18 mouse cellular contexts compared by ENCODE assay signal in the genomic region with DNA sequence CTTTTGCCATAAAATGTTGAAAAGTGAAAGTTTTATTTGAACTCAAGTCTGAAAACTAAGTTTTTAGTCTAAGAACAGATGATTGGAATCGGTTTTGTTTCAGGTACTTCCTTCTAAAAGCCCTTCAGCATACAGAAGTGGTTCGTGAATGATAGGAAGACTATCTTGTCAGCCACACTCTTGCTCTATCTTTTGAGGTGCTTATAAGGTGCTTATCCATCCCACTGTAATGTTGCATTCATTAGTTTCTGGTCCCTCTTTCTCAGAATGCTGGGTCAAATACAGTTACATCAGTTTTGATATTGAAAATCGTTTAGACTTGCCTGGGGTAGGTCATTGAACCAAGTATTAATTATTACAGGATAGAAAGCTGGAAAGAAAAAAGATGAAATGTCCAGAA. TPM values are rescaled to one million over a fixed set of nuclear protein-coding genes. Genes with fewer than 3 reads are reported as not detected.
DNase-seq lines count a peak whose midpoint lies in the region; ATAC-seq lines count a peak whose summit lies in the region.
"Had no signal": no experiment of that assay in that cellular context is flagged by ENCODE, and none has a peak within 500 bp of the region (broad histone marks: within the 10 kb centered on the region; RNA-seq: fewer than 3 reads in every experiment).

No protein-coding gene starts in this region.

- peaks cover 36% of the 10 kb centered on the region for H3K4me1 ChIP-seq in forebrain, embryonic 13.5 days
- peaks cover 20% of the 10 kb centered on the region for H3K4me1 ChIP-seq in forebrain, embryonic 15.5 days
- H3K4me1 ChIP-seq in midbrain, embryonic 12.5 days, result peaks cover 18% of the 10 kb centered on the region
- no peaks in the 10 kb centered on the region; the same call in 1 of the 2 replicates for H3K4me1 ChIP-seq in midbrain, embryonic 11.5 days (ENCODE audit: control insufficient read depth, insufficient read depth, low read length)
- peaks cover 42% of the 10 kb centered on the region for H3K4me1 ChIP-seq in liver, embryonic 13.5 days (replicated peaks)
- H3K4me1 ChIP-seq in neural tube, embryonic 15.5 days, result peaks cover 21% of the 10 kb centered on the region

- no peak for DNase-seq in midbrain, embryonic 11.5 days (ENCODE audit: low spot score, missing footprints)
- DNase-seq in liver, embryonic 13.5 days, result no peak
- DNase-seq in adrenal gland, postnatal 14 days, result no peak
- DNase-seq: adrenal gland, postnatal 36 days; cerebellum, adult 8-10 months; gastrocnemius, adult 2 months; heart, adult 11 months; kidney, adult 8-10 months; kidney, postnatal 14 days; spleen, adult 18-20 months; thymus, postnatal 36 days had no signal

- H3K9ac ChIP-seq in forebrain, embryonic 13.5 days, result no peak overlapping the region
- no peak overlapping the region for H3K9ac ChIP-seq in forebrain, embryonic 15.5 days (replicated peaks)
- H3K9ac ChIP-seq in midbrain, embryonic 12.5 days (replicated peaks), result no peak overlapping the region
- no peak overlapping the region for H3K9ac ChIP-seq in midbrain, embryonic 11.5 days (ENCODE audit: low read length)
- H3K9ac ChIP-seq in liver, embryonic 13.5 days, result peak overlapping the region; percentile 51; the same call in 1 of the 2 replicates
- H3K9ac ChIP-seq in neural tube, embryonic 15.5 days (replicated peaks), result no peak overlapping the region
- H3K9ac ChIP-seq: heart, embryonic 13.5 days had no signal

- no peak overlapping the region for H3K4me3 ChIP-seq in forebrain, embryonic 13.5 days
- no peak overlapping the region for H3K4me3 ChIP-seq in forebrain, embryonic 15.5 days
- no peak overlapping the region for H3K4me3 ChIP-seq in midbrain, embryonic 12.5 days
- H3K4me3 ChIP-seq in midbrain, embryonic 11.5 days (ENCODE audit: low read depth, low read length), result no peak overlapping the region
- H3K4me3 ChIP-seq in liver, embryonic 13.5 days (replicated peaks), result peak overlapping the region; percentile 30
- no peak overlapping the region for H3K4me3 ChIP-seq in neural tube, embryonic 15.5 days (replicated peaks)

- WGBS in forebrain, embryonic 13.5 days, result 83% methylated on average over 3 of the region's 3 CpGs
- 86% methylated on average over 3 of the region's 3 CpGs for WGBS in forebrain, embryonic 15.5 days
- WGBS in midbrain, embryonic 12.5 days, result 87% methylated on average over 3 of the region's 3 CpGs
- WGBS in midbrain, embryonic 11.5 days, result 89% methylated on average over 3 of the region's 3 CpGs
- 33% methylated on average over 3 of the region's 3 CpGs for WGBS in liver, embryonic 13.5 days (ENCODE audit: insufficient replicate concordance)
- 93% methylated on average over 3 of the region's 3 CpGs for WGBS in neural tube, embryonic 15.5 days

- H3K27ac ChIP-seq in forebrain, embryonic 13.5 days, result no peak overlapping the region
- H3K27ac ChIP-seq in forebrain, embryonic 15.5 days (replicated peaks), result no peak overlapping the region
- no peak overlapping the region for H3K27ac ChIP-seq in midbrain, embryonic 12.5 days (replicated peaks)
- no peak overlapping the region for H3K27ac ChIP-seq in midbrain, embryonic 11.5 days (ENCODE audit: low read depth, low read length)
- no peak overlapping the region for H3K27ac ChIP-seq in liver, embryonic 13.5 days
- H3K27ac ChIP-seq in neural tube, embryonic 15.5 days (replicated peaks), result no peak overlapping the region
- H3K27ac ChIP-seq: gastrocnemius, adult 2 months; heart, embryonic 13.5 days; layer of hippocampus, adult 2 months had no signal

- no peak for ATAC-seq in forebrain, embryonic 13.5 days
- no peak for ATAC-seq in forebrain, embryonic 15.5 days (replicated peaks)
- no peak for ATAC-seq in midbrain, embryonic 12.5 days (ENCODE audit: low FRiP score, low read depth)
- no peak for ATAC-seq in midbrain, embryonic 11.5 days (ENCODE audit: low FRiP score)
- no peak for ATAC-seq in liver, embryonic 13.5 days (ENCODE audit: low read depth)
- no peak for ATAC-seq in neural tube, embryonic 15.5 days (ENCODE audit: low FRiP score)

- no peaks in the 10 kb centered on the region for H3K27me3 ChIP-seq in forebrain, embryonic 13.5 days
- no peaks in the 10 kb centered on the region for H3K27me3 ChIP-seq in forebrain, embryonic 15.5 days
- H3K27me3 ChIP-seq in midbrain, embryonic 12.5 days, result peaks cover 8% of the 10 kb centered on the region; the same call in 1 of the 2 replicates
- no peaks in the 10 kb centered on the region for H3K27me3 ChIP-seq in midbrain, embryonic 11.5 days (ENCODE audit: control insufficient read depth, insufficient read depth, low read length)
- H3K27me3 ChIP-seq in liver, embryonic 13.5 days, result no peaks in the 10 kb centered on the region
- H3K27me3 ChIP-seq in neural tube, embryonic 15.5 days (replicated peaks), result no peaks in the 10 kb centered on the region

- peak overlapping the region; percentile 20; the same call in 1 of the 2 replicates for H3K4me2 ChIP-seq in forebrain, embryonic 13.5 days
- H3K4me2 ChIP-seq in forebrain, embryonic 15.5 days (replicated peaks), result no peak overlapping the region
- peak overlapping the region; percentile 6; the same call in 1 of the 2 replicates for H3K4me2 ChIP-seq in midbrain, embryonic 12.5 days (replicated peaks)
- no peak overlapping the region for H3K4me2 ChIP-seq in midbrain, embryonic 11.5 days
- peak overlapping the region; percentile 45 for H3K4me2 ChIP-seq in liver, embryonic 13.5 days
- H3K4me2 ChIP-seq in neural tube, embryonic 15.5 days, result 0 out of 2 replicates have a peak overlapping the region, but pooled peaks have one; percentile 20

- H3K9me3 ChIP-seq in forebrain, embryonic 13.5 days (replicated peaks), result no peaks in the 10 kb centered on the region
- H3K9me3 ChIP-seq in forebrain, embryonic 15.5 days, result no peaks in the 10 kb centered on the region
- H3K9me3 ChIP-seq in midbrain, embryonic 12.5 days, result no peaks in the 10 kb centered on the region
- no peaks in the 10 kb centered on the region for H3K9me3 ChIP-seq in midbrain, embryonic 11.5 days (ENCODE audit: control insufficient read depth, low read length)
- H3K9me3 ChIP-seq in liver, embryonic 13.5 days (replicated peaks), result no peaks in the 10 kb centered on the region
- H3K9me3 ChIP-seq in neural tube, embryonic 15.5 days (replicated peaks), result no peaks in the 10 kb centered on the region
- H3K9me3 ChIP-seq: G1E; heart, embryonic 13.5 days had no signal

- H3K36me3 ChIP-seq in forebrain, embryonic 13.5 days (ENCODE audit: poor library complexity, severe bottlenecking), result peaks cover 23% of the 10 kb centered on the region
- peaks cover 15% of the 10 kb centered on the region for H3K36me3 ChIP-seq in forebrain, embryonic 15.5 days
- peaks cover 13% of the 10 kb centered on the region for H3K36me3 ChIP-seq in midbrain, embryonic 12.5 days
- peaks cover 3% of the 10 kb centered on the region; the same call in 1 of the 2 replicates for H3K36me3 ChIP-seq in midbrain, embryonic 11.5 days (ENCODE audit: control insufficient read depth, insufficient read depth, low read length)
- peaks cover 24% of the 10 kb centered on the region for H3K36me3 ChIP-seq in liver, embryonic 13.5 days
- peaks cover 11% of the 10 kb centered on the region; the same call in 1 of the 2 replicates for H3K36me3 ChIP-seq in neural tube, embryonic 15.5 days

RNA-seq across cellular contexts. Expression of gene Kbtbd8, which starts 2.3 kb away (rescaled TPM):
- polyA plus RNA-seq in forebrain, embryonic 13.5 days (2015; fragmentation: Nextera tagmentation; extraction: Ambion mirVana), result 5.8 and 6.4 TPM in 2 replicates
- polyA plus RNA-seq in forebrain, embryonic 15.5 days (2015; fragmentation: Nextera tagmentation; extraction: Ambion mirVana), result 5.2 and 5.8 TPM in 2 replicates
- 6.3 and 8.7 TPM in 2 replicates for polyA plus RNA-seq in midbrain, embryonic 12.5 days (2016; fragmentation: Nextera tagmentation; extraction: Ambion mirVana)
- polyA plus RNA-seq in midbrain, embryonic 11.5 days (2014; fragmentation: Nextera tagmentation; extraction: Ambion mirVana), result 10.1 TPM in 2 replicates
- polyA plus RNA-seq in liver, embryonic 13.5 days (2015; fragmentation: Nextera tagmentation; extraction: Ambion mirVana), result 4.7 and 7.0 TPM in 2 replicates
- 3.6 and 4.9 TPM in 2 replicates for polyA plus RNA-seq in neural tube, embryonic 15.5 days (2015; fragmentation: Nextera tagmentation; extraction: Ambion mirVana)
- total RNA-seq in adrenal gland, postnatal 14 days (2021), result 2.1 and 3.6 TPM in 2 replicates

Comparison
In these comparisons a context has a peak if more than half of its experiments do, and no peak if none do; other contexts are left out.
1. H3K4me2 ChIP-seq: peak in forebrain, embryonic 13.5 days (single experiment), midbrain, embryonic 12.5 days (single experiment), liver, embryonic 13.5 days (single experiment) and neural tube, embryonic 15.5 days (single experiment); none in forebrain, embryonic 15.5 days (single experiment) and midbrain, embryonic 11.5 days (single experiment).